Mouse (Mus musculus) small intestine, adult 2 months (tissue): ENCODE measurements around the gene Whamm. TPM values are rescaled to one million over a fixed set of nuclear protein-coding genes. Genes with fewer than 3 reads are reported as not detected.

Source experiments
- H3K27ac ChIP-seq: fragments of 200-500 bp; 2 replicates; pipeline ENCODE4 v1.5.1; 2012; ENCODE audit warnings: low read depth, low read length, control low read depth, inconsistent platforms; ENCODE audit not compliant: insufficient read depth
- H3K27me3 ChIP-seq: fragments of 200-500 bp; 2 replicates; pipeline ENCODE4 v1.6.1; 2012; ENCODE audit warnings: mild to moderate bottlenecking, moderate library complexity, low read length, inconsistent platforms; ENCODE audit not compliant: control insufficient read depth, insufficient read depth
- H3K36me3 ChIP-seq: fragments of 200-500 bp; 2 replicates; pipeline ENCODE4 v1.6.1; 2012; ENCODE audit warnings: mild to moderate bottlenecking, low read length, control low read depth, inconsistent platforms; ENCODE audit not compliant: control insufficient read depth, insufficient read depth
- H3K4me1 ChIP-seq: fragments of 200-500 bp; 2 replicates; pipeline ENCODE4 v1.6.1; 2012; ENCODE audit warnings: low read length, inconsistent platforms, mixed read lengths; ENCODE audit not compliant: control insufficient read depth, insufficient read depth, insufficient read length
- H3K4me3 ChIP-seq: fragments of 200-500 bp; 2 replicates; pipeline ENCODE4 v1.5.1; 2012; ENCODE audit warnings: low read depth, mild to moderate bottlenecking, control low read depth, inconsistent platforms, low read length, moderate library complexity
- CTCF ChIP-seq: fragments of 200-500 bp; IDR thresholded peaks from 2 replicates; pipeline ENCODE4 v1.5.1; 2012; ENCODE audit warnings: low read depth, mild to moderate bottlenecking, control low read depth, inconsistent platforms, low read length, moderate library complexity, mixed read lengths; ENCODE audit not compliant: insufficient replicate concordance, insufficient read length; ENCODE audit errors: extremely low read depth
- POLR2A ChIP-seq: fragments of 200-500 bp; IDR thresholded peaks from 2 replicates; pipeline ENCODE4 v1.6.1; 2012; ENCODE audit warnings: low read depth, mild to moderate bottlenecking, control low read depth, inconsistent platforms, low read length, moderate library complexity
- WGBS: fragments of 180-500 bp; shearing (Covaris S2); methylation state at CpG from one replicate; pipeline ENCODE4 v1.1.7; 2018; 5-methylcytosine and 5-hydroxymethylcytosine counted together
- polyA plus RNA-seq: library from polyadenylated mRNA; depleted of rRNA; stranded (reverse); fragments of >200 nt; gene quantifications from 2 replicates; pipeline ENCODE4 v1.2.3, GENCODE M21; 2012

Whamm gene
- polyA plus RNA-seq, 1 experiment, result 34.0 TPM

DNA sequence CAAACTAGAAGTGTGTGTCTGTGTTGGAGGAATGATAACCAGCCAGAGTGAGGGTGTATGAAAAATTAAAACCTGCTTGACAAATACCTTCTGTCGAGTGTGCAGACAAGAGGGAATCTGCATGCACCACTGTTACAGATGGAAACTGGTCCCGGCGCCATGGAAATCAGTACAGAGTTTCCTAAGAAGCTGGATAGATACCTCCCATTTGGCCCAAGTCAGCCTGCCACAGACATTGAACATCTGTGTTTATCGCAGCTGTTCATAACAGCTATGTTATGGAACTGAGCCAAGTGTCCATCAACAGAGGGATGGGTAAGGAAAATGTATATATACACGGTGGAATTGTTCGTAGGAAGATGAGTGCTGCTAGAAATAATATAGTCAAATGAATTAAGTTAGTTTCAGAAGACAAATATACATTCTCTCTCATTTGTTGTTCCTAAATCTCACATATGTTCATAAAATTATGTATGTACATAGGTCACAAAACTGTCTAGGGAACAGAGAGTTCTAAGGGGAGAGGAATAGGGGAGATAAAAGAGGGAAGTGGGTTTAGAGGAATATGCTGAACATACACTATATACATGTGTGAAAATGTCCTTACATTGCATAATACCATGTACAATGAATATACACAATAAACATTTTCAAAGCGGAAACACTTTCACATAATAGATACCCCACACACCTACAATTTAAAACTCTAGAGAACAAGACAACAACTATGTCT, 13.6 kb upstream of the Whamm start:
- H3K4me3 ChIP-seq, result no peak overlapping the region
- H3K4me1 ChIP-seq, result no peaks in the 10 kb centered on the region
- H3K27ac ChIP-seq, result no peak overlapping the region
- no peaks in the 10 kb centered on the region for H3K36me3 ChIP-seq
- no peaks in the 10 kb centered on the region for H3K27me3 ChIP-seq
- 55% methylated on average over 7 of the region's 7 CpGs for WGBS
- TF ChIP-seq POLR2A, result no peak
- no peak for TF ChIP-seq CTCF

DNA sequence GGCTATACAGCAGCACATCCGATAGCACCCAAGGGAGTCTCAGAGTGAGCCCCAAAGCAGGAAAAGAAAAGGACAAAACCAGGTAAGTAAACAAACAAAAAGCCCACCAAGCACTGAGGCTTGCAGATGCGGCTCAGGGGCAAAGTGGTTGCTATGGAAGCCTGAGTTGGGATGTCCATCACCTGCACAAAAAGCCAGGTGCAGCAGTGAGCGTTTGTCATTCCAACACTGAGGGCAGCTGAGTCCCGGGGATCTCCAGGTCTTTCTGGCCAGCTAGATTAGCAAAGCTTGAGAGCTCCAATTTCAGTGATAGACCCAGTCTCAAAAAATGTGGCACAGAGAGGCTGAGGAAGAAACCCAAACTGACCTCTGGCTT, 13.1 kb upstream of the Whamm start:
- WGBS, result 48% methylated on average over 4 of the region's 4 CpGs
- no peak overlapping the region for H3K4me3 ChIP-seq
- no peak overlapping the region for H3K27ac ChIP-seq
- TF ChIP-seq POLR2A (no peak), CTCF (no peak)
- H3K4me1 ChIP-seq, result no peaks in the 10 kb centered on the region
- H3K36me3 ChIP-seq, result no peaks in the 10 kb centered on the region
- no peaks in the 10 kb centered on the region for H3K27me3 ChIP-seq

DNA sequence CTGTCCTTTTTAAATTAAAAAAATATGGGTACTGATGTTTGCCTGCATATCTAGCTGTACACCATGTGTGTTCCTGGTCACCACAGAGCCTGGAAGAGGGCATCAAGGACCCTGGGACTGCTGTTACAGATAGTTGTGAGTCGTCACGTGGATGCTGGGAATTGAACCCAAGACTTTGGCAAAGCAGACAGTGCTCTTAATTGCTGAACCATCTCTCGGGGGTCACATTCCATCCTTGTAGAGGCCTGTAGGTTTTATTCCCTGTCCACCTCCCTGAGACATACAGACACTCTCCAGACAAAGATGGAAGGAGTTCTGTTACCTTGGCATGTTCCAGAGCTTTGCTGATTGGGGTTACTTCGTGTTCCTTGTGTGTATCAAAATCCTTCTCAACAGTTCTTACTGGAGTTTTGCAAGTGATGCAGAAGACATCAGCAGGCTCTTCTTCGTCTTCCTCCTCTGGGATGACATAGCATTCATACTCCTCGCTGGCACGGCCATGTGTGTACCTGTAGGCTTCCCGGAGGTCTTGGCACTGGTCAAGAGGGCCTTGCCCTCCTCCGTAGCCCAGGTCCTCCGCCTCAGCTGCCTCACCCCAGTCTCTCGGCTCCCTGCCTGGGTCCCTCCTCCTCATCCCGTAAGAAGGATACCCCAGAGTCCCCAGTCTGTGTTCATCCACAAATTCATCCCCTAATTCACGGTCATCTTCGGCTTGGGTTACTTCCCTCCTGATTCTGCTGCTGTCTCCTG, 11.7 kb upstream of the Whamm start:
- H3K4me3 ChIP-seq, result no peak overlapping the region
- WGBS, result 85% methylated on average over 14 of the region's 14 CpGs

DNA sequence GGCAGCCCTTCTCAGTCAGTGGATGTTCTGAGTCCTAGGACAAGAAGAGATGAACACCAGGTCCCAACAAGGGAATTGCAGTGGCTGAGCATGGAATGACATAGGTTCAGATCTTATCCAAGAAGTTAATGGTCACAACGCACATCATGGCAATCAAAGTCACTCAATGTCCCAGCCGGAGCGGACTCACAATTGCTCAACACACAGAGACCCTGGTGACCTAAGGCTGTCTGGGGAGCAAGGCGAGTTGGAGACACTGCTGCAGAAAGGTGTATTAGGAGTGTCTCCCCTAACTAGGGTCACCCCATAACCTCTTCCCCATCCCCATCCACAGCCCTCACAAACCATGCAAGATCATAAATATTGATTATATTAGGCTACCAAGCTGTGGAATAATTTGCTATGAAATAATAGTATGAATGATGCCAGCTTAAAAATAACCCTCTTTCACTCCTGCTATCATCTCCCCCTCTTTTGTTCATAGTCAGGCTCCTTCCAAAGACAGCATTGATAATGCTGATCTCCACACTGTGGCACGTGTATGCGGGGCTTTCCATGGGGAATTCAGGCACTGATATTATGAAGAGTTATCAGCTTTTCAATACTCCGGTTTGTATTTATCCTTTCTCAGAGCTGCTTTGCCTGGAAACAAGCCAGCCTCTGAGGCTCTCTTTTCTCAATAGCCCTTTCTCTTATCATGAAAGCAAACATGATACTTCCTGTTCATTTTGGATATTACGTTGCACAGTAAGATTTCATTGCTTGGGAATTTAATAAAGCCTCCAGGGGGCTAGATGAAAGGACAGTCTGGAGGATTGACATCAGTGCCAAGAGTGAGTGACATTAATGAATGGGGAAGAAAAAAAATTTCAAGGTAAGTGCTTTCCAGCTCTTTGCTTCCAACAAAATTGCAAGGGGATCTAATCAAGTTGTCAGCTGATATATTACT, 10.7 kb upstream of the Whamm start:
- no peaks in the 10 kb centered on the region for H3K4me1 ChIP-seq
- H3K4me3 ChIP-seq, result no peak overlapping the region
- no peaks in the 10 kb centered on the region for H3K36me3 ChIP-seq
- no peak overlapping the region for H3K27ac ChIP-seq
- no peak for TF ChIP-seq POLR2A
- TF ChIP-seq CTCF, result no peak
- H3K27me3 ChIP-seq, result no peaks in the 10 kb centered on the region
- 37% methylated on average over 8 of the region's 8 CpGs for WGBS

More for the DNA sequence above, 11.7 kb upstream of the Whamm start:
- Histone ChIP-seq H3K27ac (no peak overlapping the region), H3K27me3 (no peaks in the 10 kb centered on the region), H3K36me3 (no peaks in the 10 kb centered on the region), H3K4me1 (no peaks in the 10 kb centered on the region)
- TF ChIP-seq CTCF (no peak), POLR2A (no peak)

DNA sequence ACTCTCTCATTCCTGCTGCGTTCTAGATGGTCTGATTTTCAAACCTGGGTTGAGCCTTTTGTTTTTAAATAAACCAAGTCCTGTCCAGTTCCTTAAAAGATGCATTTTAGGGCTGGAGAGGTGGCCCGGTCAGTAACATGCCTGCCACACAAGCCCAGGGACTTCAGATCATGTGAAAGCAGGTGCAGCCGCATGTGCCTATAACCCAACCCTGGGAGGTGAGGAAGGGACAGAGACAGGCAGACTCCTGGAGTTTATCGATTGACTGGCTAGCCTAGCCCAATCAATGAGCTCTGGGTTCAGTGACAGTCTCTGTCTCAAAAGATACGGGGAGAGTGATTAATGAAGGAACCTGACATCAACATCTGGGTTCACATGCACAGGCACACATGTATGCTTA, 9.9 kb upstream of the Whamm start:
- no peaks in the 10 kb centered on the region for H3K27me3 ChIP-seq
- H3K4me3 ChIP-seq, result no peak overlapping the region
- no peak overlapping the region for H3K27ac ChIP-seq
- 43% methylated on average over 5 of the region's 5 CpGs for WGBS
- TF ChIP-seq POLR2A (no peak), CTCF (no peak)
- no peaks in the 10 kb centered on the region for H3K36me3 ChIP-seq
- no peaks in the 10 kb centered on the region for H3K4me1 ChIP-seq

DNA sequence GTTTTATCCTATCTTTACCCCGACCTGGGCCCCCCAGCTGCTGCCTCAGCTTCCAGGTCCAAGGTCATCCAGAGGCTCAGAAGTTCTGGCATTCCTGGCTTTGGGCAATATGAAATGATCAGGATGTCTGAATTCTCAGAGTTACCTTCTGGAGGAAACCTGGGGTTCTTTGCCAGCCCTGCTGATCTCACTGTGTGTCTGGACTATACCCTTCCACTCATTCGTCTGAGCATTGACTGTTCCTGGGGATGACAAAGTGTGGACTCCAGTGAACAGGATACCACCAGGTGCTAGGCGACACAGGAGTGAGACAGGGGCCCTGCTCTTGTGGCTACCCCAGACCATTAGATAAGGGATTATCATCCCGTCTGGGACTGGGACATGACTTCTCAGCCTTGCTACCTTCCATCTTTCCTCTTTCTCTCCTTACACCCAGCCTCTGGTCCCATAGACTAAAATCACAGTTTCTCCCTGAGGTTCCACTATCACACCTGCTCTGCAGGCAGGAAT, 7.5 kb upstream of the Whamm start:
- WGBS, result 81% methylated on average over 4 of the region's 4 CpGs
- Histone ChIP-seq H3K36me3 (no peaks in the 10 kb centered on the region), H3K27ac (no peak overlapping the region), H3K4me1 (no peaks in the 10 kb centered on the region), H3K4me3 (no peak overlapping the region), H3K27me3 (no peaks in the 10 kb centered on the region)
- TF ChIP-seq POLR2A (no peak), CTCF (no peak)
